Mouse (Mus musculus): ENCODE results near the gene Lrrc8b. TPM values are rescaled to one million over a fixed set of nuclear protein-coding genes. Genes with fewer than 3 reads are reported as not detected.

The Lrrc8b gene
- polyA plus RNA-seq, 1 experiment from 2014 or later, result 5.4 TPM

DNA sequence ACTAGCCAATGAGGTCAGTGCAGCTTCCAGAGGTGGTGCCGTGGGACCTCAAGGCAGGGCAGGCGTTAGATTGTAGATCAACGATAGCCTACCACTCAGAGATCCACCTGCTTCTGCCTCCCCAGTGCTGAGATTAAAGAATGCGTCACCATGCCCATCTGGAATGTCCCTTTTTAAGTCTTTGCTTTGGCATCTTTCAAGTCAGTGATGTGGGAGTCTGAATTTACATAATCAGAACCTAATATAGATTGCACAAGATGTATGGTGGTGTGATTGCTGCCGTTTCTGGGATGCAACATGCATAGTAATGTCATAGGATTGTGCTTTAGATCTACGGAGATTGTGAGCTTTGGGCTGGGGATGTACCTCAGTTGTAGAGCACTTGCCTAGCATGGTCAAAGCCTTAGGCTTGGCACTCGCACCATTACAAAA is 50.9 kb downstream of the Lrrc8b start:
- no peak for ATAC-seq (ENCODE audit: insufficient number of reproducible peaks, insufficient read depth, low FRiP score, low read depth)
- H3K4me2 ChIP-seq (ENCODE audit: low read length), result no peak overlapping the region
- no peak overlapping the region for H3K9ac ChIP-seq (ENCODE audit: low read length)
- no peak overlapping the region for H3K27ac ChIP-seq (replicated peaks in 1 of 2; ENCODE audit: control insufficient read depth in 1 of 2, insufficient read depth in 1 of 2, low read depth in 2 of 2, low read length in 2 of 2)
- WGBS, result 87% methylated on average over 7 of the region's 7 CpGs
- H3K27me3 ChIP-seq (ENCODE audit: control insufficient read depth, insufficient read depth, low read length), result no peaks in the 10 kb centered on the region
- no peak overlapping the region for H3K4me3 ChIP-seq (ENCODE audit: control insufficient read depth in 1 of 2, insufficient read depth in 1 of 2, low read depth in 1 of 2, low read length in 2 of 2)
- H3K4me1 ChIP-seq (ENCODE audit: control insufficient read depth in 2 of 2, insufficient read depth in 2 of 2, low read length in 2 of 2), result no peaks in the 10 kb centered on the region
- H3K36me3 ChIP-seq (ENCODE audit: control insufficient read depth, insufficient read depth, low read length), result no peaks in the 10 kb centered on the region
- no peaks in the 10 kb centered on the region for H3K9me3 ChIP-seq (ENCODE audit: control insufficient read depth, low read length)

DNA sequence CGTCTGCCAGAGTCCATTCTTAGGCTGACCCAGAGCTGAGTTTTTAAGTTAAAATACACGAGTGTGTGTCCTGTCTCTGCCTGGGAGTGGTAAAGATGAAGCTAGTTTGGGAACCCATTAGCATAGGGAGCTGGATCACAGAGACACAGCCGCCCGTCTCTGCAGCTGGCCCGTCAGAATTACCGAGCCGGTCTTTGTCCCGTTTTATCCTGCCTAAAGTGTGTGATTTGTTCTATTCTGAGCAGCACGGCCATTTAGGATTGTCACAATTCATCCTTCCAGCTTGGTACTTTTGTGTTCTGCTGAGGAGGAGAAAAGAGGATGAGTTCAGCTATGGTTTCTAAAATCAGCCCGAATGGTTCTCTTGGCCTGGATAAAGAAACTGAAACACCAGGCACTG is 51.7 kb downstream of the Lrrc8b start:
- no peak overlapping the region for H3K4me2 ChIP-seq (ENCODE audit: low read length)
- H3K27ac ChIP-seq (replicated peaks in 1 of 2; ENCODE audit: control insufficient read depth in 1 of 2, insufficient read depth in 1 of 2, low read depth in 2 of 2, low read length in 2 of 2), result no peak overlapping the region
- WGBS, result 87% methylated on average over 10 of the region's 10 CpGs
- no peak overlapping the region for H3K4me3 ChIP-seq (ENCODE audit: control insufficient read depth in 1 of 2, insufficient read depth in 1 of 2, low read depth in 1 of 2, low read length in 2 of 2)
- no peaks in the 10 kb centered on the region for H3K9me3 ChIP-seq (ENCODE audit: control insufficient read depth, low read length)
- H3K9ac ChIP-seq (ENCODE audit: low read length), result no peak overlapping the region
- H3K36me3 ChIP-seq (ENCODE audit: control insufficient read depth, insufficient read depth, low read length), result no peaks in the 10 kb centered on the region
- H3K27me3 ChIP-seq (ENCODE audit: control insufficient read depth, insufficient read depth, low read length), result no peaks in the 10 kb centered on the region
- ATAC-seq (ENCODE audit: insufficient number of reproducible peaks, insufficient read depth, low FRiP score, low read depth), result no peak
- no peaks in the 10 kb centered on the region for H3K4me1 ChIP-seq (ENCODE audit: control insufficient read depth in 2 of 2, insufficient read depth in 2 of 2, low read length in 2 of 2)

DNA sequence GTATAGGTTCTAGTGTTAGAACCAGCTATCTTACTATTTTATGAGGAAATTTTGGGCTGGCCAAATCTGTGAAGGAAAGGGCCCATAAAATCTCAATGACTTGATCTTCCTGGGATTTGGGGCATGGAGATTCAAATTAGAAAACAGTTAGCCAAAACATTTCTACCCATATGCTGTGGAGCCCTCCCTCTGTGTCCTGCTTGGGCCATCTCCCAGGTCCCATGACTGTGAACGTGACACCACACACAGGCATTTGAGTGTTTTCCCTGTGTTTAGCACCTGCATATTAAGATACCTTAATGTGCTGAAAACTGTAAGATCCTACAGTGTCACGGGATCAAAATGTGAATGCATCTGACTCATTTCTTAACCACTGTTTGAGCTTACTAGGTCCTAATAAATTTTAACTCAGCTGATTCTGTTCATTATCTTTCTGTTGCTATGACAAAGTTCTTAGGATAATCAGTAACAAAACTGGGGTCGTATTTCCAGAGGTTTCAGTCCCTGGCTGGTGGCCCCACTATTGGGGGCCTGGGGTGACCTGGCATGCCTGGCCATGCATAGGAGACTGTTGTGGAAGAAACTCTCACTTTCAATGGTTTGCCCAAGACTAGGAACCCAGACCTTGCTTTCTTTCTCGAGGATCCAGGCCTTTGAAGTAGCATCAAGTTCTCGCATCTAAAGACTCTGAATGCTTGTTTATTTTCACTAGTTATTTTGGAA is 57.6 kb downstream of the Lrrc8b start:
- Histone ChIP-seq H3K27ac (replicated peaks in 1 of 2; ENCODE audit: control insufficient read depth in 1 of 2, insufficient read depth in 1 of 2, low read depth in 2 of 2, low read length in 2 of 2) (no peak overlapping the region), H3K36me3 (ENCODE audit: control insufficient read depth, insufficient read depth, low read length) (no peaks in the 10 kb centered on the region)
- WGBS, result 69% methylated on average over 5 of the region's 5 CpGs

DNA sequence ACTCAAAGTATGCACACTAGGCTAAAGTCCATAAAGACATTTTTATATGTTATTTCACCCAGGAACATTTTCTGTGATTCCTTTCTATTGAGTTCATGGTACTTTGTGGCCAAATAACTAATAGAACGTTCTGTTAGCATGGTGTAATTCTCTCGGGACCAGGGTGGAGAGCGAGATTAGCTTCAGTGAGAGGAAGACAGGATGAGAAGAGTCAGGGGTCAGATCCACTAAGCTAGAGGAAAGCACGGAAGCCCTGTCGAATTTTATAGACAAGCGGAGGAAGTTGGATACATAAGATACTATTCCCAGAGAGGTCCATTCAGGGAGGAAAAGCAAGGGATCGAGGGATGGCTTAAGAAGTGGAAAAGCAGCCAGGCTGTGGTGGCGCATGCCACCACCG is 62.0 kb downstream of the Lrrc8b start:
- WGBS, result 78% methylated on average over 9 of the region's 9 CpGs
- no peaks in the 10 kb centered on the region for H3K27me3 ChIP-seq (ENCODE audit: control insufficient read depth, insufficient read depth, low read length)
- no peak for ATAC-seq (ENCODE audit: insufficient number of reproducible peaks, insufficient read depth, low FRiP score, low read depth)
- H3K9me3 ChIP-seq (ENCODE audit: control insufficient read depth, low read length), result no peaks in the 10 kb centered on the region
- H3K4me1 ChIP-seq (ENCODE audit: control insufficient read depth in 2 of 2, insufficient read depth in 2 of 2, low read length in 2 of 2), result no peaks in the 10 kb centered on the region
- no peak overlapping the region for H3K27ac ChIP-seq (replicated peaks in 1 of 2; ENCODE audit: control insufficient read depth in 1 of 2, insufficient read depth in 1 of 2, low read depth in 2 of 2, low read length in 2 of 2)
- H3K9ac ChIP-seq (ENCODE audit: low read length), result no peak overlapping the region
- H3K4me2 ChIP-seq (ENCODE audit: low read length), result no peak overlapping the region
- peaks cover 25% of the 10 kb centered on the region for H3K36me3 ChIP-seq (ENCODE audit: control insufficient read depth, insufficient read depth, low read length)
- H3K4me3 ChIP-seq (ENCODE audit: control insufficient read depth in 1 of 2, insufficient read depth in 1 of 2, low read depth in 1 of 2, low read length in 2 of 2), result no peak overlapping the region

More for the DNA sequence above, 57.6 kb downstream of the Lrrc8b start:
- Histone ChIP-seq H3K4me3 (ENCODE audit: control insufficient read depth in 1 of 2, insufficient read depth in 1 of 2, low read depth in 1 of 2, low read length in 2 of 2) (no peak overlapping the region), H3K9me3 (ENCODE audit: control insufficient read depth, low read length) (no peaks in the 10 kb centered on the region), H3K4me2 (ENCODE audit: low read length) (no peak overlapping the region), H3K4me1 (ENCODE audit: control insufficient read depth in 2 of 2, insufficient read depth in 2 of 2, low read length in 2 of 2) (no peaks in the 10 kb centered on the region), H3K9ac (ENCODE audit: low read length) (no peak overlapping the region), H3K27me3 (ENCODE audit: control insufficient read depth, insufficient read depth, low read length) (no peaks in the 10 kb centered on the region)
- no peak for ATAC-seq (ENCODE audit: insufficient number of reproducible peaks, insufficient read depth, low FRiP score, low read depth)

DNA sequence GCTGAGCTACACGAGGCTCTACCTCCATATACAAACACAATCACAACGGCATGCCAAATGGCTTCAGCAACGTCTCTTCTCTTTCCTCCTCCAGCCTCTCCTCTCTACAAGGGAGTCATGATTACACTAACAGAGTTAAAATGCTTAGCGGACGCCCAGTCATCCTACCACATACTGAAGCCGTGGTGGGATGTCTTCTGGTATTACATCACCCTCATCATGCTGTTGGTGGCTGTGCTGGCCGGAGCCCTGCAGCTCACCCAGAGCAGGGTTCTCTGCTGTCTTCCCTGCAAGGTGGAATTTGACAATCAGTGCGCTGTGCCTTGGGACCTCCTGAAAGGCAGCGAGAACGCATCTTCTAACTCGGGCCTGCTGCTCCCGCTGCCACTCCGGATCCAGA is 64.1 kb downstream of the Lrrc8b start:
- H3K9me3 ChIP-seq (ENCODE audit: control insufficient read depth, low read length), result no peaks in the 10 kb centered on the region
- 88% methylated on average over 13 of the region's 13 CpGs for WGBS
- H3K36me3 ChIP-seq (ENCODE audit: control insufficient read depth, insufficient read depth, low read length), result peaks cover 25% of the 10 kb centered on the region
- no peaks in the 10 kb centered on the region for H3K4me1 ChIP-seq (ENCODE audit: control insufficient read depth in 2 of 2, insufficient read depth in 2 of 2, low read length in 2 of 2)
- H3K9ac ChIP-seq (ENCODE audit: low read length), result no peak overlapping the region
- no peak overlapping the region for H3K4me2 ChIP-seq (ENCODE audit: low read length)
- no peak overlapping the region for H3K27ac ChIP-seq (replicated peaks in 1 of 2; ENCODE audit: control insufficient read depth in 1 of 2, insufficient read depth in 1 of 2, low read depth in 2 of 2, low read length in 2 of 2)
- no peaks in the 10 kb centered on the region for H3K27me3 ChIP-seq (ENCODE audit: control insufficient read depth, insufficient read depth, low read length)
- no peak overlapping the region for H3K4me3 ChIP-seq (ENCODE audit: control insufficient read depth in 1 of 2, insufficient read depth in 1 of 2, low read depth in 1 of 2, low read length in 2 of 2)
- ATAC-seq (ENCODE audit: insufficient number of reproducible peaks, insufficient read depth, low FRiP score, low read depth), result no peak

DNA sequence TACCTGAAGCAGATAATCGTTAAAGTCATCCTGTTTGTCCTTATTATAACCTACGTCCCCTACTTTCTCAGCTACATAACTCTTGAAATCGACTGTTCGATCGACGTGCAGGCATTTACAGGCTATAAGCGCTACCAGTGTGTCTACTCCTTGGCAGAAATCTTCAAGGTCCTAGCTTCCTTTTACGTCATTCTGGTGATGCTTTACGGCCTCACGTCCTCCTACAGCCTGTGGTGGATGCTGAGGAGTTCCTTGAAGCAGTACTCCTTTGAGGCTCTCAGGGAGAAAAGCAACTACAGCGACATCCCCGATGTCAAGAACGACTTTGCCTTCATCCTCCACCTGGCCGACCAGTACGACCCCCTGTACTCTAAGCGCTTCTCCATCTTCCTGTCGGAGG is 65.0 kb downstream of the Lrrc8b start:
- ATAC-seq (ENCODE audit: insufficient number of reproducible peaks, insufficient read depth, low FRiP score, low read depth), result no peak
- H3K4me1 ChIP-seq (ENCODE audit: control insufficient read depth in 2 of 2, insufficient read depth in 2 of 2, low read length in 2 of 2), result no peaks in the 10 kb centered on the region
- 92% methylated on average over 17 of the region's 17 CpGs for WGBS

DNA sequence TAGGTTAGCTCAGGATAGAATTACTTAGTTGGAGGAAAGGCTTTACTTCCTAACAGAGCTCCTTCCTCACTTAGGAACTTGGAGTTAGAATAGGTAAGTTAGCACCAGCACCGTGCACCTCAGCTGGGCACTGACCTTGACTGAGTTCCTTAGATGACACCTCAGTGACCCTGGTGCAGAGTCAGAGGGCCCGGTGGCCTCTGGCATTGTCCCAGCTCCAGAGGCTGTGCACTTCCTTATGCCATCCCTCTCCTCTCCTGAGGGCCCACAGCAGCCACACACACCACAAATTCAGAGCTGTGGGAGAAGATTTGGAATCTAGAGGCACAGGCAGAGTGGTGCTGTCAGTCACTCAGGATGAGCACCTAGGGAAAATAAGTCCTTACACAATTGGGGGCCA is 68.1 kb downstream of the Lrrc8b start:
- no peak overlapping the region for H3K9ac ChIP-seq (ENCODE audit: low read length)
- WGBS, result 72% methylated on average over 2 of the region's 2 CpGs
- no peak for ATAC-seq (ENCODE audit: insufficient number of reproducible peaks, insufficient read depth, low FRiP score, low read depth)
- H3K4me3 ChIP-seq (ENCODE audit: control insufficient read depth in 1 of 2, insufficient read depth in 1 of 2, low read depth in 1 of 2, low read length in 2 of 2), result no peak overlapping the region
- no peak overlapping the region for H3K4me2 ChIP-seq (ENCODE audit: low read length)
- no peaks in the 10 kb centered on the region for H3K9me3 ChIP-seq (ENCODE audit: control insufficient read depth, low read length)
- peaks cover 27% of the 10 kb centered on the region for H3K36me3 ChIP-seq (ENCODE audit: control insufficient read depth, insufficient read depth, low read length)
- no peaks in the 10 kb centered on the region for H3K4me1 ChIP-seq (ENCODE audit: control insufficient read depth in 2 of 2, insufficient read depth in 2 of 2, low read length in 2 of 2)
- no peak overlapping the region for H3K27ac ChIP-seq (replicated peaks in 1 of 2; ENCODE audit: control insufficient read depth in 1 of 2, insufficient read depth in 1 of 2, low read depth in 2 of 2, low read length in 2 of 2)
- H3K27me3 ChIP-seq (ENCODE audit: control insufficient read depth, insufficient read depth, low read length), result no peaks in the 10 kb centered on the region

More for the DNA sequence above, 65.0 kb downstream of the Lrrc8b start:
- H3K9ac ChIP-seq (ENCODE audit: low read length), result no peak overlapping the region
- peaks cover 25% of the 10 kb centered on the region for H3K36me3 ChIP-seq (ENCODE audit: control insufficient read depth, insufficient read depth, low read length)
- no peak overlapping the region for H3K4me3 ChIP-seq (ENCODE audit: control insufficient read depth in 1 of 2, insufficient read depth in 1 of 2, low read depth in 1 of 2, low read length in 2 of 2)
- H3K4me2 ChIP-seq (ENCODE audit: low read length), result no peak overlapping the region
- no peaks in the 10 kb centered on the region for H3K27me3 ChIP-seq (ENCODE audit: control insufficient read depth, insufficient read depth, low read length)
- no peaks in the 10 kb centered on the region for H3K9me3 ChIP-seq (ENCODE audit: control insufficient read depth, low read length)
- H3K27ac ChIP-seq (replicated peaks in 1 of 2; ENCODE audit: control insufficient read depth in 1 of 2, insufficient read depth in 1 of 2, low read depth in 2 of 2, low read length in 2 of 2), result no peak overlapping the region

DNA sequence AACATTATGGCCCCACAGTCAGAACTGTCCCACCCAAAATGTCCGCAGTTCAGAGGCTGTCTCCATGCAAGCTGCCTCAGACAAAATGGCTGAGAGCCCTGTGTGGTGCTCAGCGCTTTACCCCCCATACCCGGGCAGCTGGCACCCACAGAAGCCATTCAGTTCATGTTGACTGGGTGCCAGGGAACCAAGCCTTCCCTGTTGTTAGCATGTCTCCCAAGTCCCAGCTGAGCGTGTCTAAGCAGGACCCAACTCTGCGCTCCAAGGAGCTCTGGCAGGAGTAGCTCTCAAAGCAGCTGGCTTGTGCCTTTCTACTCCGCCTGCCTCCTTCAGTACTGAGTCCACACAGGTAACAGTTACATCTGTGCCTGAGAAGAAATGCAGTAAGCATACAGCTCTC is 68.7 kb downstream of the Lrrc8b start:
- Histone ChIP-seq H3K9ac (ENCODE audit: low read length) (no peak overlapping the region), H3K27ac (replicated peaks in 1 of 2; ENCODE audit: control insufficient read depth in 1 of 2, insufficient read depth in 1 of 2, low read depth in 2 of 2, low read length in 2 of 2) (no peak overlapping the region), H3K27me3 (ENCODE audit: control insufficient read depth, insufficient read depth, low read length) (no peaks in the 10 kb centered on the region), H3K9me3 (ENCODE audit: control insufficient read depth, low read length) (no peaks in the 10 kb centered on the region), H3K36me3 (ENCODE audit: control insufficient read depth, insufficient read depth, low read length) (peaks cover 27% of the 10 kb centered on the region), H3K4me1 (ENCODE audit: control insufficient read depth in 2 of 2, insufficient read depth in 2 of 2, low read length in 2 of 2) (no peaks in the 10 kb centered on the region), H3K4me2 (ENCODE audit: low read length) (no peak overlapping the region), H3K4me3 (ENCODE audit: control insufficient read depth in 1 of 2, insufficient read depth in 1 of 2, low read depth in 1 of 2, low read length in 2 of 2) (no peak overlapping the region)
- 88% methylated on average over 6 of the region's 6 CpGs for WGBS
- no peak for ATAC-seq (ENCODE audit: insufficient number of reproducible peaks, insufficient read depth, low FRiP score, low read depth)
